7 mouse cellular contexts compared by ENCODE assay signal in the genomic region with DNA sequence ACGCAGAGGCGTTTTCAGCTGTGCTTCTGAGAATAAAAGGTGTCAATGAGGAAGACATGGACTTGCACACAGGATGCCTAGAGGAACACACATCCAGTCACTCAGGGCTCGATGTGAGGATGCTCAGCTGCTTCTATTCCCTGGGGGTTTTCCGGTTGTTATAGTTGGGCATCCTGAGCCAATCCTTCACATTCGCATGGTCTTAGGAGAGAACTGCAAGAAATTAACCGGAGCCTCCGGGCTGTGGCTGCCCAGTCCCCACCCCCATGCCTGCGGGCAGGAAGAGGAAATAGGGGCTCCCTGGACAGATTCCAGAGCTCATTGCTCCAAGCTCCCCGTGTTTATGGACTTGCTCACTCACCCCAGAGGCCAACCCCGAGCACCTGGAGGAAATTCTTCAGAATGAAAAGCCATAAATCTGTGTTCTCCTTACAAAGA.
A peak's percentile ranks its signal among the peaks of the same experiment; 100 is the strongest.
DNase-seq lines count a peak whose midpoint lies in the region; ATAC-seq and TF ChIP-seq lines count a peak whose summit lies in the region.

No protein-coding gene starts in this region.

- H3K4me3 ChIP-seq in heart, embryonic 16.5 days (ENCODE audit: low read length): peak overlapping the region; percentile 9
- H3K4me3 ChIP-seq in kidney, postnatal 0 days (replicated peaks; ENCODE audit: low read depth, low read length): no peak overlapping the region

- peak overlapping the region; percentile 69 for H3K9ac ChIP-seq in heart, embryonic 16.5 days (ENCODE audit: low read length)
- H3K9ac ChIP-seq in kidney, postnatal 0 days (ENCODE audit: low read depth, low read length): no peak overlapping the region

- H3K27ac ChIP-seq in heart, embryonic 16.5 days (ENCODE audit: low read length): peak overlapping the region; percentile 96
- H3K27ac ChIP-seq in kidney, postnatal 0 days: peak overlapping the region; percentile 91

- DNase-seq in adrenal gland, postnatal 10 days: peak; percentile 65
- DNase-seq in embryo, embryonic 11 days: peak; percentile 69
- peak; percentile 76 for DNase-seq in kidney, postnatal 0 days (ENCODE audit: low spot score)
- peak; percentile 53 to 64 for DNase-seq in lung, postnatal 4 days
- DNase-seq in thymus, postnatal 36 days: peak; percentile 35 to 36
- DNase-seq in gastrocnemius, postnatal 4 days (ENCODE audit: low spot score in 2 of 2): no peak

- peak overlapping the region; percentile 59 for H3K4me2 ChIP-seq in heart, embryonic 16.5 days (ENCODE audit: low read depth, low read length)
- H3K4me2 ChIP-seq in kidney, postnatal 0 days (ENCODE audit: low read length): peak overlapping the region; percentile 48

- H3K36me3 ChIP-seq in heart, embryonic 16.5 days (ENCODE audit: control insufficient read depth, insufficient read depth): no peaks in the 10 kb centered on the region
- 0 out of 2 replicates have a peak, but pooled peaks cover 3% of the 10 kb centered on the region for H3K36me3 ChIP-seq in kidney, postnatal 0 days (ENCODE audit: insufficient read depth, low read length)

- H3K27me3 ChIP-seq in heart, embryonic 16.5 days (ENCODE audit: control insufficient read depth, insufficient read depth, low read length): no peaks in the 10 kb centered on the region
- H3K27me3 ChIP-seq in kidney, postnatal 0 days (ENCODE audit: insufficient read depth, low read length): no peaks in the 10 kb centered on the region

- TF ChIP-seq CTCF in kidney, postnatal 0 days (IDR thresholded peaks at IDR 0.05; ENCODE audit: low read depth): no peak

- no peaks in the 10 kb centered on the region for H3K9me3 ChIP-seq in heart, embryonic 16.5 days (replicated peaks; ENCODE audit: control insufficient read depth, low read length)
- H3K9me3 ChIP-seq in kidney, postnatal 0 days (replicated peaks; ENCODE audit: low read length): no peaks in the 10 kb centered on the region

- 35% methylated on average over 10 of the region's 10 CpGs for WGBS in heart, embryonic 16.5 days
- WGBS in kidney, postnatal 0 days: 9% methylated on average over 10 of the region's 10 CpGs

- no peak for ATAC-seq in heart, embryonic 16.5 days (replicated peaks; ENCODE audit: extremely low read depth, insufficient read depth, low FRiP score)
- ATAC-seq in kidney, postnatal 0 days (replicated peaks; ENCODE audit: low FRiP score, low read depth): no peak

- peaks cover 93% of the 10 kb centered on the region for H3K4me1 ChIP-seq in heart, embryonic 16.5 days (ENCODE audit: control insufficient read depth, insufficient read depth, low read length)
- peaks cover 63% of the 10 kb centered on the region for H3K4me1 ChIP-seq in kidney, postnatal 0 days (replicated peaks; ENCODE audit: insufficient read depth, low read length)

Comparison
In these comparisons a context has a peak if more than half of its experiments do, and no peak if none do; other contexts are left out.
1. DNase-seq: peak in adrenal gland, postnatal 10 days (single experiment), embryo, embryonic 11 days (single experiment), kidney, postnatal 0 days (single experiment), lung, postnatal 4 days (2 of 2) and thymus, postnatal 36 days (2 of 2); none in gastrocnemius, postnatal 4 days (0 of 2).